Mouse (Mus musculus) ES-E14 (cell line): ENCODE data around the gene Trim44. TPM values are rescaled to one million over a fixed set of nuclear protein-coding genes. Genes with fewer than 3 reads are reported as not detected.

Experiments used
- DNase-seq: peaks from one replicate; pipeline ENCODE4 v3.0.0-alpha.2; 2013; ENCODE audit warnings: low read depth, low spot score
- H3K27ac ChIP-seq: 2 replicates; pipeline ENCODE4 v1.5.1; 2012; ENCODE audit warnings: low read depth, mild to moderate bottlenecking, low read length, moderate library complexity, mixed read lengths; ENCODE audit not compliant: poor library complexity, insufficient read depth, severe bottlenecking
- H3K36me3 ChIP-seq: 2 replicates; pipeline ENCODE4 v1.6.1; 2012; ENCODE audit warnings: mild to moderate bottlenecking, low read length, moderate library complexity, mixed read lengths; ENCODE audit not compliant: control insufficient read depth, poor library complexity, insufficient read depth, severe bottlenecking
- H3K4me1 ChIP-seq, 2 experiments: fragments of 150-350 bp in 1 of 2; sonication (generic) in 1 of 2; 2 replicates each; pipeline ENCODE4 v1.6.1; 2012; ENCODE audit warnings: low read length in 2 of 2, mild to moderate bottlenecking in 1 of 2, mixed read lengths in 1 of 2; ENCODE audit not compliant: control insufficient read depth in 2 of 2, insufficient read depth in 2 of 2, poor library complexity in 1 of 2
- H3K4me3 ChIP-seq, 2 experiments: fragments of 150-350 bp in 1 of 2; sonication (generic) in 1 of 2; 2 replicates each; pipeline ENCODE4 v1.5.1; 2012; ENCODE audit warnings: low read length in 2 of 2, low read depth in 1 of 2, mild to moderate bottlenecking in 1 of 2, mixed read lengths in 1 of 2; ENCODE audit not compliant: insufficient read depth in 1 of 2, poor library complexity in 1 of 2, severe bottlenecking in 1 of 2
- H3K9ac ChIP-seq: 2 replicates; pipeline ENCODE4 v1.6.1; 2012; ENCODE audit warnings: low read depth, mild to moderate bottlenecking, low read length, mixed read lengths; ENCODE audit not compliant: poor library complexity, insufficient read depth, severe bottlenecking
- H3K9me3 ChIP-seq: fragments of 150-350 bp; sonication (generic); 2 replicates; pipeline ENCODE4 v1.6.1; 2012; ENCODE audit warnings: low read depth, mild to moderate bottlenecking, low read length; ENCODE audit not compliant: control insufficient read depth, insufficient read depth
- CHD2 ChIP-seq: IDR thresholded peaks from 2 replicates; pipeline ENCODE4 v1.6.1; 2014; ENCODE audit warnings: mild to moderate bottlenecking, low read depth, low read length, inconsistent platforms
- HCFC1 ChIP-seq: IDR thresholded peaks from 2 replicates; pipeline ENCODE4 v1.6.1; 2012; ENCODE audit warnings: low read length, inconsistent platforms, borderline replicate concordance; ENCODE audit not compliant: insufficient read depth
- MAFK ChIP-seq: IDR thresholded peaks from 2 replicates; pipeline ENCODE4 v1.6.1; 2014; ENCODE audit warnings: mild to moderate bottlenecking, low read depth, low read length, inconsistent platforms; ENCODE audit not compliant: insufficient read depth
- ZC3H11A ChIP-seq: IDR thresholded peaks from 2 replicates; pipeline ENCODE4 v1.6.1; 2012; ENCODE audit warnings: low read depth, mild to moderate bottlenecking, inconsistent platforms, low read length, borderline replicate concordance
- ZNF384 ChIP-seq: IDR thresholded peaks from 2 replicates; pipeline ENCODE4 v1.6.1; 2012; ENCODE audit warnings: low read depth, low read length, inconsistent platforms
- in situ Hi-C, 2 experiments: fragments of 600-800 bp; cut with MboI; formaldehyde crosslinking; loops; one replicate each; pipeline ENCODE4 v1.15.1; 2025; ENCODE audit warnings: low sequenced_read_pairs in 2 of 2, inconsistent platforms in 1 of 2; ENCODE audit not compliant: unreplicated experiment in 2 of 2
- total RNA-seq: library from RNA; depleted of rRNA; stranded (reverse); fragments of 300-350 nt; gene quantifications from 2 replicates; pipeline ENCODE4 v1.2.3, GENCODE M21; 2012

The Trim44 gene
- total RNA-seq, 1 experiment, result 32.0 TPM

DNA sequence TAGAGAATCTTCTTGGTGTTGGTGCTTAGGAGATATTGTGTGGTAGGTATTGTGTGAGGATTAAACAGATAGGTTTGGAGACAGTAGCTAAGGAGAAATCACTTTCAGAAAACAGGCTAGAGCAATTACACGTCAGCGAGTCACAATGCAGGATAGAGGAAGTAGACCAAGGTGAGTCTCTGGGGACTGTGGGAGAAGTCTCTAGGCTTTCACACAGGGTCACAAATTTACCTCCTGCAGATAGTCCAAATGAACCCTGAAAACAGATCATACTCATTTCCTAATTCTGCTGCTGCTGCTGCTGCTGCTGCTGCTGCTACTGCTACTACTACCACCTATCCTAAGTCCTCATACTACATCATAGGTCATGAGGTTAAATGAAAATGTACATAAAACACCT lies 66.2 kb downstream of the Trim44 start:
- H3K4me3 ChIP-seq, result no peak overlapping the region
- no peak for DNase-seq
- no peak for TF ChIP-seq ZC3H11A
- no peak for TF ChIP-seq MAFK
- no peak for TF ChIP-seq HCFC1
- TF ChIP-seq ZNF384, result no peak
- no peak for TF ChIP-seq CHD2
- in situ Hi-C loops, result no loop called here
- H3K9ac ChIP-seq, result no peak overlapping the region
- no peaks in the 10 kb centered on the region for H3K4me1 ChIP-seq
- H3K36me3 ChIP-seq, result no peaks in the 10 kb centered on the region
- H3K27ac ChIP-seq, result no peak overlapping the region
- H3K9me3 ChIP-seq, result no peaks in the 10 kb centered on the region

DNA sequence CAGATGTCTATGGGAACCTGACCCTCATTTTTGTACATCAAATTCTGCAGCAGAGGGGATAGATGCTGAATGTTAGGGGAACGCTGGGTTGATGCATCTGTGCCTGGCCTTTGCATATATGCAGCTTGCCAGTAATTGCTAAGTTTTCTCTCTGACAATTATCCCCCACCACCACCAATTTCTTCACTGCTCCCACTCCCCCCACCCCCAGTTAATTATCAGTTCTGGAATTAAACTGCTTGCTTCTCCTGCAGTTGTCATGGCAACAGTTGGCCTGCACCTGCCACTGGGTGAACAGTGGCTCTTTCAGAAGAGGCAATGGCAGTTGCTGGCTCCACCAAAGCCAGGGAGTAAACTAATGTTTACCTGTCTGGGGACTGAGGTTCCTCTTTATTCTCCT lies 70.8 kb downstream of the Trim44 start:
- H3K4me3 ChIP-seq, result no peak overlapping the region
- H3K9me3 ChIP-seq, result no peaks in the 10 kb centered on the region
- TF ChIP-seq ZC3H11A, result no peak
- no peak for TF ChIP-seq MAFK
- no peak for TF ChIP-seq CHD2
- TF ChIP-seq ZNF384, result no peak
- no peak for TF ChIP-seq HCFC1
- H3K27ac ChIP-seq, result no peak overlapping the region
- no peak overlapping the region for H3K9ac ChIP-seq
- in situ Hi-C loops, result no loop called here
- H3K4me1 ChIP-seq, result no peaks in the 10 kb centered on the region
- DNase-seq, result no peak
- H3K36me3 ChIP-seq, result no peaks in the 10 kb centered on the region

DNA sequence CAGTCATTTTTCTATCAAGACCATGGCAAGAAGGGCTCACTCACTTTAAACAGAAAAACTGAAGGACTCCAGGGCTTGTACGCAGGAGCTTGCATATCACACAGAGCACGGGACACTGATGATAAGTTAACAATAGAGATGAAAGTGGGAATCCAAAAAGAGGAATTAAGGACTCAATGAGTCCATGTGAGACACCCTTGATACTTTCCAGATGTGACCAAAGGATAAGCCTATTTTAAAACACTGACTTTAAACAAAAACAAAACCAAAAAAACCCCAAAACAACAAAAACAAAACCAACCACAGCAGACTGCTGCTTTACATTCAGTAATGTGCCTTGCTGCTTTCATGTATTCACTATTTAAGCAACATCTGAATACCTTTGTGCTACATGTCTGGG lies 75.7 kb downstream of the Trim44 start:
- Histone ChIP-seq H3K4me3 (no peak overlapping the region), H3K36me3 (no peaks in the 10 kb centered on the region), H3K9me3 (no peaks in the 10 kb centered on the region), H3K4me1 (no peaks in the 10 kb centered on the region), H3K9ac (no peak overlapping the region), H3K27ac (no peak overlapping the region)
- no peak for DNase-seq
- in situ Hi-C loops, result no loop called here
- TF ChIP-seq MAFK (no peak), ZC3H11A (no peak), ZNF384 (no peak), CHD2 (no peak), HCFC1 (no peak)

DNA sequence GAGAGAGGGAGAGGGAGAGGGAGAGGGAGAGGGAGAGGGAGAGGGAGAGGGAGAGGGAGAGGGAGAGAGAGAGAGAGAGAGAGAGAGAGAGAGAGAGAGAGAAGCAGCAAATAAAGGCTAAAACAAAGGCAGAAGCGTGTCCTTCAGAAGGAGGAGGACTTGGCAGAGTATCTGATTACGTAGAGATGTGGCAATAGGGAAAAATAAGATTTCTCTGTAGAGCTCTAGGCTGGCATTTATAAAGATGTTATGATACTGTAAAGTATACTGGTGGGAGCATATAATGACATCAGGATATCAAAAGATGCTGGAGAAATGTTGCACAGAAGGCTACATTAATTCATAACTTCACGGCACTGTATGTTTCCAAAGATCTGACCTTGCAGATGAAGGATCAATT lies 76.5 kb downstream of the Trim44 start:
- in situ Hi-C loops, result no loop called here
- no peak overlapping the region for H3K27ac ChIP-seq
- no peak for DNase-seq
- H3K4me3 ChIP-seq, result no peak overlapping the region
- no peaks in the 10 kb centered on the region for H3K9me3 ChIP-seq
- no peaks in the 10 kb centered on the region for H3K36me3 ChIP-seq
- no peaks in the 10 kb centered on the region for H3K4me1 ChIP-seq
- no peak overlapping the region for H3K9ac ChIP-seq
- no peak for TF ChIP-seq ZC3H11A
- TF ChIP-seq ZNF384, result no peak
- TF ChIP-seq MAFK, result no peak
- no peak for TF ChIP-seq CHD2
- no peak for TF ChIP-seq HCFC1

DNA sequence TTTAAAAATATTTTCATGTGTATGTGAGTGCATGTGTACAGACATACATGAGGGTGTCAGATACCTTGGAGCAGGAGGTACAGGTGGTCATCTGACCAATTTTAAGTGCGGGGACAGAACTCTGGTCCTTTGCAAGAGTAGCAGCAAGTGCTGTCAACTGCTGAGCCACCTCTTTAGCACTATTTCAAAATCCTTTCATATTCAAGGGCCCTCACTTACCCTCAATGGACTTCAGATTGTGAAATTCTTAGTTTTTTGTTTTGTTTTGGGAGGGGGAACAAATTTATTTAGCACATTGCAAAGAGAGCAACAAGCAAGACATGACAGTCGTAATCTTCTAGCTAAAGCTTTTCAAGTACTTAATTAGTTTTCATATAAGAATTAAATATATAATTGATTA lies 81.7 kb downstream of the Trim44 start:
- TF ChIP-seq MAFK, result no peak
- no peak for TF ChIP-seq HCFC1
- TF ChIP-seq ZNF384, result no peak
- no peak for TF ChIP-seq ZC3H11A
- TF ChIP-seq CHD2, result no peak
- Histone ChIP-seq H3K9ac (no peak overlapping the region), H3K4me3 (no peak overlapping the region), H3K4me1 (no peaks in the 10 kb centered on the region), H3K9me3 (no peaks in the 10 kb centered on the region), H3K27ac (no peak overlapping the region), H3K36me3 (no peaks in the 10 kb centered on the region)
- in situ Hi-C loops, result no loop called here
- no peak for DNase-seq
